Mouse (Mus musculus): Measurements from ENCODE around the gene Kiss1.

DNA sequence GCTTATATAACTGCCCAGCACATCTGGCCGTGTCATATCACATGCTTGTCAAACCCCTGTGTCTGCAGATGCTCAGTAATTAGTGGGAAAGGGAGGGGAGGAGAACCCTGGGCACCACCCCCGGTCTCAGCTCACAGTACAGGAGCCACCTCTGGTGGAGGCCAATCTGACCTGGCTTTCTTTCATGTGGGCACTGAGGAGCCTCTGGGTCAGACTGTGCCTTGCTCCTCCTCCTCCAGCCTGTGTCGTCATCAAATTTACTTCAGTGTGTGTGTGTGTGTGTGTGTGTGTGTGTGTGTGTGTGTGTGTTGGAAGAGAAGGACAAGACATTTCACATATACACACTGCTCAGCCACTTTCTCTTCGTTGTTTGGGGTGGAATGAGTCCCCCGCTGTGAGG is 1.7 kb downstream of the Kiss1 start:
- TF ChIP-seq CTCF (IDR thresholded peaks at IDR 0.05; ENCODE audit: insufficient read depth, low read length) (no peak), POLR2A (IDR thresholded peaks at IDR 0.05; ENCODE audit: borderline replicate concordance, extremely low read depth, low read depth, low read length) (no peak)

Measured in lung, adult 2 months (tissue).